Mouse (Mus musculus): ENCODE results near the gene Gltp. TPM values are rescaled to one million over a fixed set of nuclear protein-coding genes. Genes with fewer than 3 reads are reported as not detected.

Gene Gltp
- total and polyA plus RNA-seq, 3 experiments = 14.2 to 37.8 (median 17.0) TPM

DNA sequence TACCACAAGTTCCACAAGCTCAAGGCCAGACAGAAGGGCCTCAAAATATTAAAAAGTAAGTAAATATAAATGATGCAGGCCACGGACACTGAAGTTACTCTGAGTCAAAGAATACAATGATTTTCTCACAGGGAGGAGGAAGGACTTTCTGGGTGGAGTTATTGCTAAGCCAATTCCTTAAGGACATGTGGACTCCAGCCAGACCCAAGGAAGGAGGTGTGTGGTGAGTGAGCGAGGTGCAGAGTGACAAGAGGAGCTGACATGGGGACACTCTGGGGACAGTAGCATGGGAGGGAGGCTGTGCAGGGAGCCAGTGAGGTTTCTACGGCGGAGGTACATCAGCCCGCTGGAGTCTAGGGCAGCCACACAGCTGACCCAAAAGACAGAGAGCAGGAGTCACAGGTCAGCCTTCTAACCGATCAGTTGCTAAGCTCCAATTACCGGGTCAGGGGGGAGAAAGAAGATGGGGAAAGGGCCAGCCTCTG, 4.0 kb downstream of the Gltp start:
- H3K27ac ChIP-seq = no peak overlapping the region
- no peak overlapping the region for H3K9ac ChIP-seq (ENCODE audit: low read depth, low read length)
- intact Hi-C loops (cut with DNase I) = no loop called here
- no peak overlapping the region for H3K4me3 ChIP-seq
- TF ChIP-seq EP300 (IDR thresholded peaks at IDR 0.05; ENCODE audit: insufficient read depth, low read depth, low read length) = no peak
- TF ChIP-seq POLR2A (IDR thresholded peaks at IDR 0.05; ENCODE audit: insufficient read depth, low read depth, low read length) = no peak
- TF ChIP-seq CTCF (IDR thresholded peaks at IDR 0.05) = no peak
- DNase-seq = no peak
- no peaks in the 10 kb centered on the region for H3K79me2 ChIP-seq (replicated peaks; ENCODE audit: control insufficient read depth, insufficient read depth, low read length)
- H3K4me1 ChIP-seq (ENCODE audit: control insufficient read depth, insufficient read depth, low read length) = peaks cover 8% of the 10 kb centered on the region
- no peaks in the 10 kb centered on the region for H3K36me3 ChIP-seq (ENCODE audit: control insufficient read depth, insufficient read depth, low read length)
- WGBS = 57% methylated on average over 7 of the region's 7 CpGs
- H3K27me3 ChIP-seq (ENCODE audit: control insufficient read depth, insufficient read depth, low read length) = no peaks in the 10 kb centered on the region

DNA sequence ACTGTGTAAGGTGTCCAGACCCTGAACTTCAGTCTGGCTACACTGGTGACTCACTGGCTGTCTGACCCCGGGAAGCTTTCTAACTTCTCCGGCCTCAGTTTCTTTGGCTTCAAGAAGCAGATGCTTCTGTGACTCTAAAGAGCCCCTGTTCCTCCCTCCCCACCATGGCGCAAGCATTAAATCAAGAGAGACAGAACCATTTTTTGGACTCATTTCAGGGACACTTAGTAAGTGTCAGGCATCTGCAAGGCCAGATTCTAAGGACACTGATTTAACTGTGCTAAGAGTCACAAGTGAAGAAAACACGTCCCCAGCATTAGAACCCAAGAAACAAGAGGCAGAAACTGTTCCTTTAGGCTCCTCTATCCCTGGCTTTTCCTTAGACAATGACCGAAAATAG, 4.8 kb downstream of the Gltp start:
- no peak overlapping the region for H3K27ac ChIP-seq
- H3K4me3 ChIP-seq = no peak overlapping the region
- DNase-seq = no peak
- no peaks in the 10 kb centered on the region for H3K79me2 ChIP-seq (replicated peaks; ENCODE audit: control insufficient read depth, insufficient read depth, low read length)
- H3K27me3 ChIP-seq (ENCODE audit: control insufficient read depth, insufficient read depth, low read length) = no peaks in the 10 kb centered on the region
- no peak overlapping the region for H3K9ac ChIP-seq (ENCODE audit: low read depth, low read length)
- peaks cover 9% of the 10 kb centered on the region for H3K4me1 ChIP-seq (ENCODE audit: control insufficient read depth, insufficient read depth, low read length)
- whole genome bisulfite sequencing = 93% methylated on average over 5 of the region's 5 CpGs
- no peaks in the 10 kb centered on the region for H3K36me3 ChIP-seq (ENCODE audit: control insufficient read depth, insufficient read depth, low read length)
- intact Hi-C loops (cut with DNase I) = no loop called here
- TF ChIP-seq EP300 (IDR thresholded peaks at IDR 0.05; ENCODE audit: insufficient read depth, low read depth, low read length) (no peak), CTCF (IDR thresholded peaks at IDR 0.05) (no peak), POLR2A (IDR thresholded peaks at IDR 0.05; ENCODE audit: insufficient read depth, low read depth, low read length) (no peak)

DNA sequence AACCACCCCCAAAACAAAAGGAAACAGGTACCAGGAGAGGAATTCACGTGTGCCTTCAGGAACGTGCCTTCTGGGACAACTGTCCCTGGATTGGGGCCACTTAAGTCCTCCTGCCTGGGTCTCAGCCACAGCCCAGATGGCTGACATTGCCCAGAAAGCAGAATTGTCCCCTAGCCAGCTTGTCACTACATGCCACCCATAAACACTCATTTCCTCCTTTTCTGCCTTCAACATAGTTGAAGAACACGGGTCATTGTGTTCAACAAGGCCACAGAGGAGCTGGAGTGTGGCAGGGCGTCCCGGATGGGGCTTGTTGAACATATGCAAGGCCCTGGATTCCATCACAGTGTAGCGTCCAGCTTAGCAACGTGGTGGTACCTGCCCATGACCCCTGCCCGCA, 9.1 kb downstream of the Gltp start:
- no peaks in the 10 kb centered on the region for H3K36me3 ChIP-seq (ENCODE audit: control insufficient read depth, insufficient read depth, low read length)
- peaks cover 4% of the 10 kb centered on the region for H3K4me1 ChIP-seq (ENCODE audit: control insufficient read depth, insufficient read depth, low read length)
- no peak for DNase-seq
- no peaks in the 10 kb centered on the region for H3K79me2 ChIP-seq (replicated peaks; ENCODE audit: control insufficient read depth, insufficient read depth, low read length)
- intact Hi-C loops (cut with DNase I) = no loop called here
- peak overlapping the region; percentile 36 for H3K27ac ChIP-seq
- WGBS = 49% methylated on average over 8 of the region's 8 CpGs
- H3K9ac ChIP-seq (ENCODE audit: low read depth, low read length) = no peak overlapping the region
- no peaks in the 10 kb centered on the region for H3K27me3 ChIP-seq (ENCODE audit: control insufficient read depth, insufficient read depth, low read length)
- no peak overlapping the region for H3K4me3 ChIP-seq
- no peak for TF ChIP-seq EP300 (IDR thresholded peaks at IDR 0.05; ENCODE audit: insufficient read depth, low read depth, low read length)
- no peak for TF ChIP-seq POLR2A (IDR thresholded peaks at IDR 0.05; ENCODE audit: insufficient read depth, low read depth, low read length)
- TF ChIP-seq CTCF (IDR thresholded peaks at IDR 0.05) = no peak

DNA sequence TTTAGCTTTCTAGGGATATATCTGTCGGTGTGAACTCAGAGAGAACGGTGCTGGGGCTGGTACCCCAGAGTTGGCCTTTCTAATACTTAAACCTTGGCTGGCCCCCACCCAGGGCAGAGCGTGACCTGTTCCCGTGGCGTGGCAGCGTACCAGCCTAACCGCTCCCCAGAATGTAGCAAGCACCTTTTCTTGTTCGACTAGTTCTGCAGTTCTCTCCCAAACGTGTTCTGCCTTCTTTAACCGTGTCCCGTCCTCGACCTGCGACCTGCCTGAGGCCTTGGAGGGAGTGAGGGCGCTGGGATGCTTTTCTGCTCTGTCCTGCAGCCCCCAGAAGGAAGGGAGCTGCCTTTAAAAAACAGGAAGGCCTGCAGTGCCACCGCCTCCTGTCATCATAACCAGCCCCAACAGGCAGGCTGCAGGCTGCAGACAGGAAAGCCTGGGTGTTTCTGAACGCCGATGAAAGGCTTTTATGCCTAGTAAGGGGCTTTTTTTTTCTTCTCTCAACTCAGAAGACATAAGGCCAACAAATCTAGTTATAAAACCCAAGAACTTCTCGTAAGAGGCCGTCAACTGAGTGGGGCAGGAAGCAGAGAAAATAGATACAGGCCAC, 10.0 kb downstream of the Gltp start:
- H3K4me3 ChIP-seq = no peak overlapping the region
- intact Hi-C loops (cut with DNase I) = no loop called here
- no peaks in the 10 kb centered on the region for H3K27me3 ChIP-seq (ENCODE audit: control insufficient read depth, insufficient read depth, low read length)
- TF ChIP-seq EP300 (IDR thresholded peaks at IDR 0.05; ENCODE audit: insufficient read depth, low read depth, low read length) (no peak), CTCF (IDR thresholded peaks at IDR 0.05) (no peak), POLR2A (IDR thresholded peaks at IDR 0.05; ENCODE audit: insufficient read depth, low read depth, low read length) (no peak)
- peak overlapping the region; percentile 33; the same call in 1 of the 2 replicates for H3K27ac ChIP-seq
- WGBS = 57% methylated on average over 19 of the region's 19 CpGs
- no peak overlapping the region for H3K9ac ChIP-seq (ENCODE audit: low read depth, low read length)
- peaks cover 4% of the 10 kb centered on the region for H3K4me1 ChIP-seq (ENCODE audit: control insufficient read depth, insufficient read depth, low read length)
- no peak for DNase-seq
- no peaks in the 10 kb centered on the region for H3K79me2 ChIP-seq (replicated peaks; ENCODE audit: control insufficient read depth, insufficient read depth, low read length)
- H3K36me3 ChIP-seq (ENCODE audit: control insufficient read depth, insufficient read depth, low read length) = no peaks in the 10 kb centered on the region

DNA sequence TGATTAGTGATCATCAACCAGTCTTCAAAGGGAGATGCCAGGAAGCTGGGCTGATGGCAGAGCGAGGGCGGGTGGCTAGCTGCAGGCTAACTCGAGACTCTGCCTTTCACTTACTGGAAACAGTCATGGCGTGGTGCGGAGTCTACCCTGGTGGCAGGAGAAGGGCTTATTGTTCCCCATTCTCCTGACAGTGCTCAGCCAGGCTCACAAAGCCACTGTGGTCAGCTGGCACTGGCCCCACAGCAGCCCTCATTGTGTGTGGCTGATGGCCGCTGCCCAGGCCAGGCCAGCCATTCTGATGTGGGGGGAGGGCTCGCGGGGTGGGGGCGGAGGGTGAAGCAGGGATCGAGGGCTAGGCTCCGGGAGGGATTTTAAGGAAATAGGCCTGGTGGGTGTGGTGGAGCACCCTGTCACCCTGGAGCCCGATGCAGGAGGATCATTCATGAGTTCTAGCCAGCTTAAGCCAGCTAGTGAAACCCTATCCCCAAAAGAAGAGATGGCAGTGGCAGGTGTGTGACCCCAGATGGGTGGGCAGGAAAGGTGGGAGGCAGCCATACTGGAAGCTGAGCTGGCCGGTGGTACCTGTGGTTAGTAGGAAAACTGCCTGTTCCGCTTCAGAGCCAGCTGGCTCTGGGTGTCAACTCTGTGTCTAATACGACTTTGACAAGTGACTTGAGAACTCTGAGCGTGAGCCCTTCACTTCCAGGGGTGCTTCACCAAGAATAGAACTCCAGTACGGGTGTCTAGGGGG, 10.8 kb downstream of the Gltp start:
- intact Hi-C loops (cut with DNase I) = no loop called here
- H3K79me2 ChIP-seq (replicated peaks; ENCODE audit: control insufficient read depth, insufficient read depth, low read length) = no peaks in the 10 kb centered on the region
- TF ChIP-seq POLR2A (IDR thresholded peaks at IDR 0.05; ENCODE audit: insufficient read depth, low read depth, low read length) (no peak), CTCF (IDR thresholded peaks at IDR 0.05) (no peak), EP300 (IDR thresholded peaks at IDR 0.05; ENCODE audit: insufficient read depth, low read depth, low read length) (no peak)
- H3K27me3 ChIP-seq (ENCODE audit: control insufficient read depth, insufficient read depth, low read length) = no peaks in the 10 kb centered on the region
- peak overlapping the region; percentile 33; the same call in 1 of the 2 replicates for H3K27ac ChIP-seq
- 76% methylated on average over 17 of the region's 17 CpGs for WGBS
- H3K4me1 ChIP-seq (ENCODE audit: control insufficient read depth, insufficient read depth, low read length) = peaks cover 4% of the 10 kb centered on the region
- DNase-seq = no peak
- H3K36me3 ChIP-seq (ENCODE audit: control insufficient read depth, insufficient read depth, low read length) = no peaks in the 10 kb centered on the region
- no peak overlapping the region for H3K9ac ChIP-seq (ENCODE audit: low read depth, low read length)
- H3K4me3 ChIP-seq = no peak overlapping the region

DNA sequence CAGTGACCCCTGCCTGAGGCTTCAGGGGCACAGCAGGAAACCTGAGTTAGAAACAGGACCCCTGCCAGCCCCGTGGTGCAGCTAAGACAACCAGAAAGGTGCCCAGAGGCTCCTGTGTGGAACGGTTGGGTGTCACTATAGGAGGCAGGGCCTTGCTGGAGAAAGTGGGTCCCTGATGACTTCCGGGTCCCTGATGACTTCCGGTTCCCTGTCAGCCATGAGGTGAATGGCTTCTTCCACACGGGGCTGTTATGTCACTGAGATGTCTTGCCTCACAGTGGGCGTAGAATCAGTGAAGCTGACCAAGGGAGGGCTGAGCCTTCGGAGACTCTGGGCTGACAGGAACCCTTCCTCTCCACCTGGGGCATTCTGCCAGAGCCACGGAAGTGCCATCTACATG, 16.2 kb downstream of the Gltp start:
- no peak overlapping the region for H3K9ac ChIP-seq (ENCODE audit: low read depth, low read length)
- intact Hi-C loops (cut with DNase I) = no loop called here
- H3K27ac ChIP-seq = no peak overlapping the region
- TF ChIP-seq POLR2A (IDR thresholded peaks at IDR 0.05; ENCODE audit: insufficient read depth, low read depth, low read length) = no peak
- no peak for TF ChIP-seq CTCF (IDR thresholded peaks at IDR 0.05)
- no peak for TF ChIP-seq EP300 (IDR thresholded peaks at IDR 0.05; ENCODE audit: insufficient read depth, low read depth, low read length)
- no peaks in the 10 kb centered on the region for H3K27me3 ChIP-seq (ENCODE audit: control insufficient read depth, insufficient read depth, low read length)
- no peaks in the 10 kb centered on the region for H3K36me3 ChIP-seq (ENCODE audit: control insufficient read depth, insufficient read depth, low read length)
- no peak overlapping the region for H3K4me3 ChIP-seq
- DNase-seq = no peak
- 78% methylated on average over 8 of the region's 8 CpGs for WGBS
- H3K79me2 ChIP-seq (replicated peaks; ENCODE audit: control insufficient read depth, insufficient read depth, low read length) = no peaks in the 10 kb centered on the region
- no peaks in the 10 kb centered on the region for H3K4me1 ChIP-seq (ENCODE audit: control insufficient read depth, insufficient read depth, low read length)

Measured in heart, adult 2 months (tissue).